Mouse (Mus musculus): ENCODE data around the gene Wwc1.

GRCm38 (mm10) chr11:35866140-35866539, 114.2 kb downstream of the Wwc1 start:
- TF ChIP-seq POLR2A (IDR thresholded peaks at IDR 0.05; ENCODE audit: insufficient read depth, low read depth, low read length) (no peak), CTCF (IDR thresholded peaks at IDR 0.05; ENCODE audit: insufficient read depth, low read depth, low read length) (no peak)

Data from olfactory bulb, adult 2 months (tissue).